Mouse (Mus musculus): ENCODE measurements at regions not wholly inside any gene's neighbourhood (a gene's known extent, or its start where the extent isn't known, plus 50 kb on each side); places are given as distances from the start of the nearest gene placed in this dataset.

- Histone ChIP-seq H3K27ac (replicated peaks) (no peak overlapping the region), H3K36me3 (no peaks in the 10 kb centered on the region), H3K4me1 (replicated peaks) (no peaks in the 10 kb centered on the region), H3K9ac (no peak overlapping the region), H3K4me2 (no peak overlapping the region), H3K4me3 (no peak overlapping the region), H3K27me3 (no peaks in the 10 kb centered on the region), H3K9me3 (no peaks in the 10 kb centered on the region; the same call in 1 of the 2 replicates)
- no peak for ATAC-seq (ENCODE audit: low read depth)
- WGBS = 78% methylated on average over 4 of the region's 4 CpGs
These were observed 60.3 kb downstream of the Fzd1 start for GRCm38 (mm10) chr5:4697346-4698095.

GRCm38 (mm10) chr5:4696701-4697100, 61.1 kb downstream of the Fzd1 start:
- no peaks in the 10 kb centered on the region for H3K4me1 ChIP-seq (replicated peaks)
- no peak for ATAC-seq (ENCODE audit: low read depth)
- no peak overlapping the region for H3K4me3 ChIP-seq

GRCm38 (mm10) chr5:4689130-4689529, 68.7 kb downstream of the Fzd1 start:
- Histone ChIP-seq H3K9ac (no peak overlapping the region), H3K27me3 (no peaks in the 10 kb centered on the region), H3K9me3 (no peaks in the 10 kb centered on the region), H3K36me3 (no peaks in the 10 kb centered on the region), H3K4me1 (replicated peaks) (no peaks in the 10 kb centered on the region), H3K4me3 (no peak overlapping the region), H3K27ac (replicated peaks) (no peak overlapping the region), H3K4me2 (no peak overlapping the region)
- WGBS = 89% methylated on average over 2 of the region's 2 CpGs
- no peak for ATAC-seq (ENCODE audit: low read depth)

More at GRCm38 (mm10) chr5:4696701-4697100, 61.1 kb downstream of the Fzd1 start:
- H3K9me3 ChIP-seq = no peaks in the 10 kb centered on the region; the same call in 1 of the 2 replicates
- no peaks in the 10 kb centered on the region for H3K36me3 ChIP-seq
- H3K27me3 ChIP-seq = no peaks in the 10 kb centered on the region
- H3K4me2 ChIP-seq = no peak overlapping the region
- H3K27ac ChIP-seq (replicated peaks) = no peak overlapping the region
- no peak overlapping the region for H3K9ac ChIP-seq

- no peaks in the 10 kb centered on the region for H3K36me3 ChIP-seq
- no peak overlapping the region for H3K27ac ChIP-seq (replicated peaks)
- H3K9me3 ChIP-seq = no peaks in the 10 kb centered on the region
- H3K9ac ChIP-seq = no peak overlapping the region
- no peak overlapping the region for H3K4me3 ChIP-seq
- H3K4me2 ChIP-seq = no peak overlapping the region
- no peaks in the 10 kb centered on the region for H3K4me1 ChIP-seq (replicated peaks)
- no peak for ATAC-seq (ENCODE audit: low read depth)
- no peaks in the 10 kb centered on the region for H3K27me3 ChIP-seq
- 90% methylated on average over 2 of the region's 2 CpGs for WGBS
These were observed 82.5 kb downstream of the Fzd1 start for GRCm38 (mm10) chr5:4675316-4675715.

- 48% methylated on average over 12 of the region's 12 CpGs for WGBS
- Histone ChIP-seq H3K36me3 (no peaks in the 10 kb centered on the region), H3K4me3 (no peak overlapping the region), H3K27ac (replicated peaks) (0 out of 2 replicates have a peak overlapping the region, but pooled peaks have one; percentile 5), H3K9me3 (no peaks in the 10 kb centered on the region), H3K27me3 (no peaks in the 10 kb centered on the region), H3K9ac (no peak overlapping the region), H3K4me2 (peak overlapping the region; percentile 22; the same call in 1 of the 2 replicates), H3K4me1 (replicated peaks) (peaks cover 26% of the 10 kb centered on the region)
- ATAC-seq (ENCODE audit: low read depth) = peak; percentile 47
These were observed 91.5 kb downstream of the Fzd1 start for GRCm38 (mm10) chr5:4666381-4666780.

- H3K27me3 ChIP-seq = no peaks in the 10 kb centered on the region
- 0 out of 2 replicates have a peak overlapping the region, but pooled peaks have one; percentile 5 for H3K27ac ChIP-seq (replicated peaks)
- no peak overlapping the region for H3K4me3 ChIP-seq
- no peaks in the 10 kb centered on the region for H3K9me3 ChIP-seq
- no peak for ATAC-seq (ENCODE audit: low read depth)
- no peak overlapping the region for H3K9ac ChIP-seq
- H3K4me2 ChIP-seq = peak overlapping the region; percentile 22; the same call in 1 of the 2 replicates
- no peaks in the 10 kb centered on the region for H3K36me3 ChIP-seq
- 73% methylated on average over 9 of the region's 9 CpGs for WGBS
- peaks cover 29% of the 10 kb centered on the region for H3K4me1 ChIP-seq (replicated peaks)
These were observed 91.9 kb downstream of the Fzd1 start for GRCm38 (mm10) chr5:4665978-4666377.

- H3K4me2 ChIP-seq = no peak overlapping the region
- H3K4me3 ChIP-seq = no peak overlapping the region
- H3K9me3 ChIP-seq = no peaks in the 10 kb centered on the region
- no peak for ATAC-seq (ENCODE audit: low read depth)
- WGBS = 71% methylated on average over 4 of the region's 4 CpGs
- no peak overlapping the region for H3K9ac ChIP-seq
- H3K27ac ChIP-seq (replicated peaks) = no peak overlapping the region
- peaks cover 29% of the 10 kb centered on the region for H3K4me1 ChIP-seq (replicated peaks)
- no peaks in the 10 kb centered on the region for H3K27me3 ChIP-seq
- no peaks in the 10 kb centered on the region for H3K36me3 ChIP-seq
These were observed 92.9 kb downstream of the Fzd1 start for GRCm38 (mm10) chr5:4664918-4665317.

GRCm38 (mm10) chr5:4664488-4664887, 93.3 kb downstream of the Fzd1 start:
- peaks cover 29% of the 10 kb centered on the region for H3K4me1 ChIP-seq (replicated peaks)
- H3K9ac ChIP-seq = no peak overlapping the region
- H3K4me2 ChIP-seq = no peak overlapping the region
- H3K27ac ChIP-seq (replicated peaks) = no peak overlapping the region
- H3K4me3 ChIP-seq = no peak overlapping the region
- H3K27me3 ChIP-seq = no peaks in the 10 kb centered on the region
- H3K36me3 ChIP-seq = no peaks in the 10 kb centered on the region
- WGBS = 64% methylated on average over 10 of the region's 10 CpGs
- H3K9me3 ChIP-seq = no peaks in the 10 kb centered on the region
- no peak for ATAC-seq (ENCODE audit: low read depth)

- Histone ChIP-seq H3K36me3 (no peaks in the 10 kb centered on the region), H3K4me1 (replicated peaks) (peaks cover 29% of the 10 kb centered on the region), H3K27me3 (no peaks in the 10 kb centered on the region), H3K9ac (no peak overlapping the region), H3K9me3 (0 out of 2 replicates have a peak, but pooled peaks cover under 1% of the 10 kb centered on the region), H3K27ac (replicated peaks) (no peak overlapping the region), H3K4me3 (no peak overlapping the region), H3K4me2 (peak overlapping the region; percentile 38)
- 46% methylated on average over 6 of the region's 6 CpGs for WGBS
- no peak for ATAC-seq (ENCODE audit: low read depth)
These were observed 95.6 kb downstream of the Fzd1 start for GRCm38 (mm10) chr5:4662198-4662585.

- H3K27me3 ChIP-seq = no peaks in the 10 kb centered on the region
- peak overlapping the region; percentile 38 for H3K4me2 ChIP-seq
- no peaks in the 10 kb centered on the region for H3K36me3 ChIP-seq
- no peak overlapping the region for H3K27ac ChIP-seq (replicated peaks)
- peaks cover 28% of the 10 kb centered on the region for H3K4me1 ChIP-seq (replicated peaks)
- 0 out of 2 replicates have a peak, but pooled peaks cover 4% of the 10 kb centered on the region for H3K9me3 ChIP-seq
- no peak overlapping the region for H3K9ac ChIP-seq
- ATAC-seq (ENCODE audit: low read depth) = no peak
- 26% methylated on average over 12 of the region's 12 CpGs for WGBS
- no peak overlapping the region for H3K4me3 ChIP-seq
These were observed 96.2 kb downstream of the Fzd1 start for GRCm38 (mm10) chr5:4661420-4662197.

- Histone ChIP-seq H3K4me1 (replicated peaks) (peaks cover 15% of the 10 kb centered on the region), H3K4me2 (no peak overlapping the region), H3K9ac (no peak overlapping the region), H3K4me3 (no peak overlapping the region), H3K27me3 (no peaks in the 10 kb centered on the region), H3K27ac (replicated peaks) (no peak overlapping the region), H3K36me3 (no peaks in the 10 kb centered on the region), H3K9me3 (0 out of 2 replicates have a peak, but pooled peaks cover 4% of the 10 kb centered on the region)
- ATAC-seq (ENCODE audit: low read depth) = no peak
- WGBS = 41% methylated on average over 1 of the region's 1 CpGs
These were observed 99.9 kb downstream of the Fzd1 start for GRCm38 (mm10) chr5:4657982-4658381.

GRCm38 (mm10) chr5:4654186-4654585, 103.6 kb downstream of the Fzd1 start:
- H3K9ac ChIP-seq = no peak overlapping the region
- H3K9me3 ChIP-seq = 0 out of 2 replicates have a peak, but pooled peaks cover 4% of the 10 kb centered on the region
- no peaks in the 10 kb centered on the region for H3K36me3 ChIP-seq
- ATAC-seq (ENCODE audit: low read depth) = no peak
- no peak overlapping the region for H3K4me2 ChIP-seq
- H3K4me3 ChIP-seq = no peak overlapping the region
- H3K27me3 ChIP-seq = no peaks in the 10 kb centered on the region
- H3K27ac ChIP-seq (replicated peaks) = no peak overlapping the region
- H3K4me1 ChIP-seq (replicated peaks) = peaks cover 26% of the 10 kb centered on the region

All from neural tube, embryonic 13.5 days (tissue).